In genomic region chr4:59457091-59457490, GRCm38 (mm10) we compare ENCODE assay signal across 19 mouse cellular contexts.
"Had no signal": no experiment of that assay in that cellular context is flagged by ENCODE, and none has a peak within 500 bp of the region (broad histone marks: within the 10 kb centered on the region; RNA-seq: fewer than 3 reads in every experiment).

No protein-coding gene starts in this region.

- H3K4me1 ChIP-seq: limb, embryonic 12.5 days; limb, embryonic 15.5 days had no signal

- H3K36me3 ChIP-seq: kidney, embryonic 15.5 days; limb, embryonic 12.5 days; limb, embryonic 15.5 days had no signal

- H3K9me3 ChIP-seq: kidney, embryonic 15.5 days; limb, embryonic 12.5 days; limb, embryonic 15.5 days had no signal

- H3K27ac ChIP-seq: kidney, embryonic 15.5 days; left cerebral cortex, adult 2 months; limb, embryonic 12.5 days; limb, embryonic 15.5 days; liver, embryonic 14.5 days had no signal

- H3K9ac ChIP-seq: kidney, embryonic 15.5 days; limb, embryonic 12.5 days; limb, embryonic 15.5 days; liver, embryonic 14.5 days had no signal

- H3K27me3 ChIP-seq: kidney, embryonic 15.5 days; limb, embryonic 12.5 days; limb, embryonic 15.5 days had no signal

- DNase-seq: kidney, adult 11 months; kidney, adult 8-10 months; kidney, postnatal 10 days; kidney, postnatal 36 days; layer of hippocampus, postnatal 36 days; left cerebral cortex, postnatal 4 days; lung, adult 2 months; lung, postnatal 14 days; lung, postnatal 4 days; midbrain, embryonic 14.5 days; thymus, adult 2 months; thymus, postnatal 14 days; thymus, postnatal 4 days had no signal

- H3K4me2 ChIP-seq: kidney, embryonic 15.5 days; limb, embryonic 12.5 days; limb, embryonic 15.5 days had no signal

- H3K4me3 ChIP-seq: kidney, embryonic 15.5 days; left cerebral cortex, adult 2 months; limb, embryonic 12.5 days; limb, embryonic 15.5 days had no signal

- ATAC-seq: inflammation-experienced regulatory T-cells, adult 6 months had no signal
